Mouse (Mus musculus) CH12.LX (cell line): ENCODE measurements at regions not wholly inside any gene's neighbourhood (a gene's known extent, or its start where the extent isn't known, plus 50 kb on each side); places are given as distances from the start of the nearest gene placed in this dataset.

Experiments
- DNase-seq: peaks from one replicate; pipeline ENCODE4 v3.0.0-alpha.2; 2013; ENCODE audit errors: extremely low read depth
- H3K27ac ChIP-seq: 2 replicates; pipeline ENCODE4 v1.5.1; 2012; ENCODE audit warnings: low read depth, mild to moderate bottlenecking, control low read depth, moderate library complexity; ENCODE audit not compliant: insufficient read depth
- H3K27me3 ChIP-seq: replicated peaks from 2 replicates; pipeline ENCODE3; 2012; ENCODE audit warnings: inconsistent platforms
- H3K36me3 ChIP-seq, 2 experiments: replicated peaks in 1 of 2; 2 replicates each; pipeline versions ENCODE3 to v1.6.1; 2012; ENCODE audit warnings: inconsistent platforms in 1 of 2, low read length in 1 of 2, mild to moderate bottlenecking in 1 of 2, mixed read lengths in 1 of 2, moderate library complexity in 1 of 2; ENCODE audit not compliant: control insufficient read depth in 1 of 2, insufficient read depth in 1 of 2
- H3K4me1 ChIP-seq, 2 experiments: 2 replicates each; pipeline ENCODE4 v1.6.1; 2012; ENCODE audit warnings: inconsistent platforms in 1 of 2, moderate library complexity in 1 of 2; ENCODE audit not compliant: insufficient read depth in 2 of 2, control insufficient read depth in 1 of 2
- H3K4me2 ChIP-seq: 2 replicates; pipeline ENCODE4 v1.6.1; 2012; ENCODE audit warnings: low read depth, mild to moderate bottlenecking, control low read depth; ENCODE audit not compliant: poor library complexity, insufficient read depth, severe bottlenecking
- H3K4me3 ChIP-seq, 3 experiments: fragments of 150-350 bp in 1 of 3; sonication (generic) in 1 of 3; replicated peaks in 1 of 3; 2 replicates each; pipeline versions ENCODE3 to v1.5.1; 2011 to 2012; ENCODE audit warnings: low read depth in 2 of 3, low read length in 2 of 3, mild to moderate bottlenecking in 2 of 3, moderate library complexity in 2 of 3, control low read depth in 1 of 3, improper control_type of control experiment in 1 of 3, inconsistent platforms in 1 of 3, mixed read lengths in 1 of 3; ENCODE audit not compliant: poor library complexity in 1 of 3
- H3K79me2 ChIP-seq: replicated peaks from 2 replicates; pipeline ENCODE4 v1.6.1; 2012; ENCODE audit warnings: mild to moderate bottlenecking, moderate library complexity; ENCODE audit not compliant: control insufficient read depth, poor library complexity, insufficient read depth, severe bottlenecking; ENCODE audit errors: extremely low read depth
- H3K9ac ChIP-seq: 2 replicates; pipeline ENCODE4 v1.6.1; 2012; ENCODE audit warnings: low read depth, mild to moderate bottlenecking, control low read depth, moderate library complexity; ENCODE audit not compliant: insufficient read depth
- H3K9me3 ChIP-seq: replicated peaks from 2 replicates; pipeline ENCODE3; 2012; ENCODE audit warnings: low read length, inconsistent platforms, mixed read lengths
- BHLHE40 ChIP-seq: IDR thresholded peaks from 2 replicates; pipeline ENCODE4 v1.6.1; 2011; ENCODE audit warnings: mild to moderate bottlenecking, low read depth, low read length, improper control_type of control experiment
- CTCF ChIP-seq, 2 experiments: IDR thresholded peaks in 1 of 2; conservative IDR thresholded peaks in 1 of 2; 2 replicates each; pipeline ENCODE4 v1.5.1; 2011 to 2012; ENCODE audit warnings: low read depth in 2 of 2, low read length in 2 of 2, improper control_type of control experiment in 1 of 2, inconsistent platforms in 1 of 2, mild to moderate bottlenecking in 1 of 2, moderate library complexity in 1 of 2
- E2F4 ChIP-seq: IDR thresholded peaks from 2 replicates; pipeline ENCODE4 v1.6.1; 2011; ENCODE audit warnings: low read depth, low read length, improper control_type of control experiment; ENCODE audit not compliant: insufficient replicate concordance
- ELF1 ChIP-seq: IDR thresholded peaks from 2 replicates; pipeline ENCODE4 v1.6.1; 2014; ENCODE audit warnings: low read depth, mild to moderate bottlenecking, inconsistent platforms, low read length, improper control_type of control experiment
- ETS1 ChIP-seq: conservative IDR thresholded peaks from 2 replicates; pipeline ENCODE4 v1.6.1; 2012; ENCODE audit warnings: low read depth, mild to moderate bottlenecking, inconsistent platforms, low read length, improper control_type of control experiment, moderate library complexity
- GABPA ChIP-seq: IDR thresholded peaks from 2 replicates; pipeline ENCODE4 v1.6.1; 2012; ENCODE audit warnings: low read depth, low read length, improper control_type of control experiment, inconsistent platforms; ENCODE audit not compliant: insufficient replicate concordance
- HCFC1 ChIP-seq: IDR thresholded peaks from 2 replicates; pipeline ENCODE4 v1.6.1; 2012; ENCODE audit warnings: low read depth, mild to moderate bottlenecking, inconsistent platforms, low read length, improper control_type of control experiment
- JUN ChIP-seq: IDR thresholded peaks from 2 replicates; pipeline ENCODE4 v1.6.1; 2011; ENCODE audit warnings: low read depth, mild to moderate bottlenecking, low read length, improper control_type of control experiment, moderate library complexity; ENCODE audit not compliant: insufficient read depth
- JUND ChIP-seq: conservative IDR thresholded peaks from 2 replicates; pipeline ENCODE4 v1.6.1; 2011; ENCODE audit warnings: low read depth, low read length, improper control_type of control experiment
- MAFK ChIP-seq: IDR thresholded peaks from 2 replicates; pipeline ENCODE4 v1.6.1; 2011; ENCODE audit warnings: low read length, improper control_type of control experiment; ENCODE audit not compliant: insufficient replicate concordance
- MAX ChIP-seq: IDR thresholded peaks from 2 replicates; pipeline ENCODE4 v1.6.1; 2011; ENCODE audit warnings: low read length, improper control_type of control experiment
- MAZ ChIP-seq: IDR thresholded peaks from 2 replicates; pipeline ENCODE4 v1.6.1; 2012; ENCODE audit warnings: low read depth, mild to moderate bottlenecking, inconsistent platforms, low read length, improper control_type of control experiment, moderate library complexity
- MEF2A ChIP-seq: IDR thresholded peaks from 2 replicates; pipeline ENCODE4 v1.6.1; 2014; ENCODE audit warnings: low read depth, mild to moderate bottlenecking, inconsistent platforms, low read length, improper control_type of control experiment, borderline replicate concordance
- MXI1 ChIP-seq: IDR thresholded peaks from 2 replicates; pipeline ENCODE4 v1.6.1; 2011; ENCODE audit warnings: mild to moderate bottlenecking, low read depth, low read length, improper control_type of control experiment
- MYC ChIP-seq: IDR thresholded peaks from 2 replicates; pipeline ENCODE4 v1.6.1; 2011; ENCODE audit warnings: low read depth, mild to moderate bottlenecking, improper control_type of control experiment, low read length
- NELFE ChIP-seq: IDR thresholded peaks from 2 replicates; pipeline ENCODE4 v1.6.1; 2011; ENCODE audit warnings: low read depth, low read length, improper control_type of control experiment
- NRF1 ChIP-seq: IDR thresholded peaks from 2 replicates; pipeline ENCODE4 v1.6.1; 2014; ENCODE audit warnings: low read depth, mild to moderate bottlenecking, inconsistent platforms, low read length, improper control_type of control experiment, moderate library complexity
- PAX5 ChIP-seq: IDR thresholded peaks from 2 replicates; pipeline ENCODE4 v1.6.1; 2012; ENCODE audit warnings: low read length, inconsistent platforms, mixed read lengths
- POLR2AphosphoS2 ChIP-seq: IDR thresholded peaks from 2 replicates; pipeline ENCODE4 v1.6.1; 2011; ENCODE audit warnings: low read depth, low read length, improper control_type of control experiment
- RAD21 ChIP-seq: IDR thresholded peaks from 2 replicates; pipeline ENCODE4 v1.6.1; 2011; ENCODE audit warnings: low read depth, mild to moderate bottlenecking, low read length, improper control_type of control experiment, moderate library complexity
- RCOR1 ChIP-seq: conservative IDR thresholded peaks from 2 replicates; pipeline ENCODE4 v1.6.1; 2012; ENCODE audit warnings: low read depth, mild to moderate bottlenecking, inconsistent platforms, low read length, improper control_type of control experiment
- SIN3A ChIP-seq: IDR thresholded peaks from 2 replicates; pipeline ENCODE4 v1.6.1; 2012; ENCODE audit warnings: low read length, improper control_type of control experiment, inconsistent platforms
- SMC3 ChIP-seq: IDR thresholded peaks from 2 replicates; pipeline ENCODE4 v1.6.1; 2011; ENCODE audit warnings: low read depth, low read length, improper control_type of control experiment
- TBP ChIP-seq: conservative IDR thresholded peaks from 2 replicates; pipeline ENCODE4 v1.6.1; 2011; ENCODE audit warnings: low read depth, low read length, improper control_type of control experiment
- TCF12 ChIP-seq: IDR thresholded peaks from 2 replicates; pipeline ENCODE4 v1.6.1; 2014; ENCODE audit warnings: low read depth, mild to moderate bottlenecking, inconsistent platforms, low read length, improper control_type of control experiment
- UBTF ChIP-seq: IDR thresholded peaks from 2 replicates; pipeline ENCODE4 v1.6.1; 2012; ENCODE audit warnings: low read depth, mild to moderate bottlenecking, inconsistent platforms, low read length, improper control_type of control experiment, moderate library complexity
- USF1 ChIP-seq: IDR thresholded peaks from 2 replicates; pipeline ENCODE4 v1.6.1; 2014; ENCODE audit warnings: low read depth, mild to moderate bottlenecking, inconsistent platforms, low read length, improper control_type of control experiment
- ZC3H11A ChIP-seq: IDR thresholded peaks from 2 replicates; pipeline ENCODE4 v1.6.1; 2012; ENCODE audit warnings: low read depth, mild to moderate bottlenecking, inconsistent platforms, low read length, improper control_type of control experiment
- ZKSCAN1 ChIP-seq: IDR thresholded peaks from 2 replicates; pipeline ENCODE4 v1.6.1; 2012; ENCODE audit warnings: low read depth, inconsistent platforms, low read length, improper control_type of control experiment, borderline replicate concordance
- ZMIZ1 ChIP-seq: IDR thresholded peaks from 2 replicates; pipeline ENCODE4 v1.6.1; 2012; ENCODE audit warnings: low read depth, mild to moderate bottlenecking, inconsistent platforms, low read length, improper control_type of control experiment
- dilution Hi-C: fragments of 300-500 bp; cut with MboI; formaldehyde crosslinking; loops from 2 replicates; pipeline ENCODE4 v1.14.3; 2020; ENCODE audit warnings: low sequenced_read_pairs; ENCODE audit not compliant: extremely low pct_unique_long_range_greater_than_20kb, extremely low pct_ligation_motif_present
- in situ Hi-C: fragments of 300-500 bp; cut with MboI; formaldehyde crosslinking; loops from 3 replicates; pipeline ENCODE4 v1.14.3; 2019; ENCODE audit warnings: low sequenced_read_pairs, low pct_ligation_motif_present, low pct_unique_long_range_greater_than_20kb, mixed read lengths

GRCm38 (mm10) chr17:84877176-84877863 is 79.2 kb upstream of the Ppm1b start:
- TF ChIP-seq ELF1 (no peak), UBTF (no peak), RCOR1 (no peak), POLR2AphosphoS2 (no peak), RAD21 (no peak), MAZ (no peak), PAX5 (no peak), JUN (no peak), JUND (no peak), NELFE (no peak), MAX (no peak), ZC3H11A (no peak), MYC (no peak)
- no peaks in the 10 kb centered on the region for H3K27me3 ChIP-seq
- dilution Hi-C loops (no loop called here), in situ Hi-C loops (no loop called here)
- no peak for DNase-seq
- no peaks in the 10 kb centered on the region for H3K79me2 ChIP-seq
- no peaks in the 10 kb centered on the region for H3K36me3 ChIP-seq
- no peak overlapping the region for H3K4me2 ChIP-seq
- H3K9me3 ChIP-seq = no peaks in the 10 kb centered on the region
- H3K4me1 ChIP-seq = peaks cover 0 to 18% of the 10 kb centered on the region in 2 experiments; a peak in 2 of 4 replicates
- no peak overlapping the region for H3K4me3 ChIP-seq
- H3K27ac ChIP-seq = no peak overlapping the region
- H3K9ac ChIP-seq = no peak overlapping the region

DNA sequence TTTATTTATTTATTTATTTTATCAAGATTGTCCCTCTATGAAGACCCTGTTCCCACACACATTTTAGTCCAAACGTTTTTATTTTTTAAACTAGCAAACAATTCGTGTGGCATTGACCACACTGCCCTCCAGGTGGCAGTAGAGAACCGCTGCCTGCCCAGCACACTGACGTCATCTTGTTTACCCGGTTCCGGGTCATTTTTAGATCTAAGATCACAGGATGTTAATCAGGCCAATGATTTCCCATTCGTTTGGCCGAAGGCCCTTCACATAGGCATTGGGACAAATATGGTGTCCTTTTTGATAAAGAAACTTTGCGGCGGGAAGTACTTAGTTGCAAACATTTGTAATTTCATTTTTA is 78.7 kb upstream of the Ppm1b start:
- Histone ChIP-seq H3K9me3 (no peaks in the 10 kb centered on the region), H3K9ac (peak overlapping the region; percentile 47; the same call in 1 of the 2 replicates), H3K36me3 (no peaks in the 10 kb centered on the region), H3K27me3 (no peaks in the 10 kb centered on the region), H3K79me2 (no peaks in the 10 kb centered on the region), H3K4me1 (peaks cover 0 to 18% of the 10 kb centered on the region in 2 experiments; a peak in 2 of 4 replicates), H3K4me2 (peak overlapping the region; percentile 75), H3K4me3 (peak overlapping the region in 2 of 3 experiments; percentile 18 to 31), H3K27ac (no peak overlapping the region)
- in situ Hi-C loops (no loop called here), dilution Hi-C loops (no loop called here)
- DNase-seq = peak; percentile 77
- TF ChIP-seq ZMIZ1 (no peak), MXI1 (no peak), MYC (0 out of 2 replicates have a peak, but pooled peaks have one; percentile 23), GABPA (no peak), ZC3H11A (peak; percentile 68), TBP (no peak), BHLHE40 (peak; percentile 43; the same call in 1 of the 2 replicates), MAFK (no peak), JUND (peak; percentile 99), MEF2A (peak; percentile 91), USF1 (no peak), NRF1 (no peak), RCOR1 (no peak), MAZ (no peak), TCF12 (peak; percentile 21; the same call in 1 of the 2 replicates), UBTF (no peak), ETS1 (peak; percentile 24; the same call in 1 of the 2 replicates), JUN (peak; percentile 100), ZKSCAN1 (no peak), SMC3 (peak; percentile 83), POLR2AphosphoS2 (no peak), NELFE (peak; percentile 29; the same call in 1 of the 2 replicates), PAX5 (no peak), RAD21 (peak; percentile 94), CTCF (conservative IDR thresholded peaks at IDR 0.05 in 1 of 2, IDR thresholded peaks at IDR 0.05 in 1 of 2; ENCODE audit: low read depth in 2 of 2, low read length in 2 of 2) (peak; percentile 83 to 91), ELF1 (peak; percentile 87), SIN3A (peak; percentile 71; the same call in 1 of the 2 replicates), E2F4 (no peak), HCFC1 (peak; percentile 44)
